Mouse (Mus musculus): Measurements from ENCODE around the gene Chid1.

- TF ChIP-seq CTCF (IDR thresholded peaks at IDR 0.05; ENCODE audit: low read depth, low read length) = no peak
- TF ChIP-seq TAL1 (conservative IDR thresholded peaks at IDR 0.05; ENCODE audit: low read depth, low read length) = no peak
- no peak for TF ChIP-seq GATA1 (IDR thresholded peaks at IDR 0.05; ENCODE audit: borderline replicate concordance, low read length)
These were observed 81.0 kb downstream of the Chid1 start for GRCm38 (mm10) chr7:141458661-141459060.

Measured in G1E (cell line).